Mouse (Mus musculus) kidney, embryonic 14.5 days (tissue): ENCODE measurements around the gene Kcnmb4. TPM values are rescaled to one million over a fixed set of nuclear protein-coding genes. Genes with fewer than 3 reads are reported as not detected.

ENCODE experiments used
- ATAC-seq: fragments of 200-750 bp; cut with Nextera tagmentation; 2 replicates; pipeline ENCODE4 v1.8.0; 2017; ENCODE audit warnings: moderate number of reproducible peaks, mild to moderate bottlenecking, moderate TSS enrichment, moderate library complexity; ENCODE audit not compliant: low FRiP score, low TSS enrichment
- H3K27ac ChIP-seq: fragments of 300-500 bp; sonication (generic); 2 replicates; pipeline ENCODE4 v1.5.1; 2014; ENCODE audit warnings: low read depth, mild to moderate bottlenecking, low read length, moderate library complexity, mixed read lengths
- H3K27me3 ChIP-seq: fragments of 300-500 bp; sonication (generic); 2 replicates; pipeline ENCODE4 v1.6.1; 2014; ENCODE audit warnings: mild to moderate bottlenecking, low read length; ENCODE audit not compliant: control insufficient read depth, insufficient read depth
- H3K36me3 ChIP-seq: fragments of 300-500 bp; sonication (generic); 2 replicates; pipeline ENCODE4 v1.6.1; 2014; ENCODE audit warnings: low read length, mixed read lengths; ENCODE audit not compliant: control insufficient read depth, insufficient read depth
- H3K4me1 ChIP-seq: fragments of 300-500 bp; sonication (generic); 2 replicates; pipeline ENCODE4 v1.6.1; 2014; ENCODE audit warnings: low read length, mixed read lengths; ENCODE audit not compliant: control insufficient read depth, insufficient read depth
- H3K4me2 ChIP-seq: fragments of 300-500 bp; sonication (generic); replicated peaks from 2 replicates; pipeline ENCODE4 v1.6.1; 2014; ENCODE audit warnings: low read depth, mild to moderate bottlenecking, low read length
- H3K4me3 ChIP-seq: fragments of 300-500 bp; sonication (generic); 2 replicates; pipeline ENCODE4 v1.5.1; 2014; ENCODE audit warnings: mild to moderate bottlenecking, low read length
- H3K9ac ChIP-seq: fragments of 300-500 bp; sonication (generic); 2 replicates; pipeline ENCODE4 v1.6.1; 2014; ENCODE audit warnings: low read depth, mild to moderate bottlenecking, low read length, moderate library complexity
- H3K9me3 ChIP-seq: fragments of 300-500 bp; sonication (generic); 2 replicates; pipeline ENCODE4 v1.6.1; 2016; ENCODE audit warnings: low read length; ENCODE audit not compliant: control insufficient read depth
- WGBS: fragments of 180-500 bp; shearing (Covaris S2); extraction: QIAGEN DNeasy Blood & Tissue Kit; methylation state at CpG from one replicate; pipeline ENCODE4 v1.1.7; 2014; 5-methylcytosine and 5-hydroxymethylcytosine counted together
- polyA plus RNA-seq: library from polyadenylated mRNA; unstranded; fragments of >200 nt; fragmentation: Nextera tagmentation; extraction: Ambion mirVana; gene quantifications from 2 replicates; pipeline ENCODE4 v1.2.1, GENCODE M21; 2014

Gene Kcnmb4
- polyA plus RNA-seq, 1 experiment from 2014 or later, result 7.2 TPM

DNA sequence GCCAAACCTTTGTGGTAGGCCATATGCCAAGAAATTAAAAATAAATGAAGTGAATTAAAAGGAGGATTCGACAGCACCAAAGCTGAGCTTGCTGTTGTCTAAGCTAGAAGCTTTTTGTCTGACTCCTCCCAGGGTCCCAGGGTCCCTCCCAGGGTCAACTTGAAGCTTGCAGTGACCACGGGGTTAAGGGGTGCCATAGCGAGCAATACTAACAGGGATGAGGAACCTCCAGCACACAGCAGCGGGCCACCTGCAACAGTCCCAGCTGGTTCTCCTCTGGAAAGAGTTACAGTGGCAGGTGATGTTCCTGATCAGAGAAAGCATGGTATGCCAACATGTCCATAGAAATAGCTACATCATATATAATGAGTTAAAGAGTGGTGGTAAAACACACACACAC, 89.3 kb downstream of the Kcnmb4 start:
- Histone ChIP-seq H3K4me1 (0 out of 2 replicates have a peak, but pooled peaks cover 2% of the 10 kb centered on the region), H3K27ac (no peak overlapping the region), H3K9me3 (no peaks in the 10 kb centered on the region), H3K4me2 (no peak overlapping the region), H3K4me3 (no peak overlapping the region), H3K9ac (no peak overlapping the region), H3K27me3 (no peaks in the 10 kb centered on the region), H3K36me3 (no peaks in the 10 kb centered on the region)
- 80% methylated on average over 4 of the region's 4 CpGs for WGBS
- ATAC-seq, result no peak

DNA sequence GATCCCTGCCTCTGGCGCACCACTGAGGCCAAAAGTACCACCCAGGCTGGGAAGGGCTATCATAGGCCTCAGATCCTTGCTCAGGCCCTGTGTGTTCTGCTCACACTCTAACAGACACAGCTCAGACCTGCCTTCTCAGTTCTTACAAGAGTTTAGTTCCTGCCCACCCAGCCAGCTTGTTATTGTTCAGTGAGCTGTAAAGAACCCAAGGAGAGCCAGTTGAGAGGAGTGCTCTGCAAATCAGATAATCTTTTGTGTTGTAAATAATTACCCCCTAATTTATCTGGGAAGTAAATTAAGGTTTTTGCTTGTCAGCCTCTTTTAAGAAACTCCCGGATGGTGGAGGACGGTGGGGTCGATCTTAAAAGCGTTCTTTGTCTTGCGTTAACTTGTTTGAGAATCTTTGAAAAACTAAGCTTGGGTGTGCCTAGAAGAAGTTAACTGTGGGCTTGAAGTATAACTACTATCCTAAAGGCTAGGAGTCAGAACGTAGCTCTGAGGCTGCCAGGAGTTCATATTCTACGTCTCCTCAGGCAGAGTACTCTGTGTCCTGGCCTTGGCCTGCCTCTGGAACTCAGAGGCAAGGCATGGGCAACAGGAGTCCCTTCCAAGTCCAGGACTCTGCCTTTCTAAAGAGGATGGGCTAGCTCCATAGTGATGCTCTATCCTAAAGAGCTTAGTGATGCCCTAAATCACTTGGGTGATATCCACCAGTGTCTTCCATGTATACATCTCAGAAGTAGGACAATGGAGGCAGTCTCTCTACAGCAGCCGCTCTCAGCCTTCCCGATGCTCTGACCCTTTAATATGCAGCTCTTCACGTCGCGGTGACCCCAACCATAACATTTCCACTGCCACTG, 90.6 kb downstream of the Kcnmb4 start:
- Histone ChIP-seq H3K4me2 (no peak overlapping the region), H3K4me1 (0 out of 2 replicates have a peak, but pooled peaks cover 2% of the 10 kb centered on the region), H3K4me3 (no peak overlapping the region), H3K9ac (no peak overlapping the region), H3K27ac (0 out of 2 replicates have a peak overlapping the region, but pooled peaks have one; percentile 24), H3K9me3 (no peaks in the 10 kb centered on the region), H3K36me3 (no peaks in the 10 kb centered on the region), H3K27me3 (no peaks in the 10 kb centered on the region)
- WGBS, result 50% methylated on average over 13 of the region's 13 CpGs
- peak; percentile 75; the same call in 1 of the 2 replicates for ATAC-seq

DNA sequence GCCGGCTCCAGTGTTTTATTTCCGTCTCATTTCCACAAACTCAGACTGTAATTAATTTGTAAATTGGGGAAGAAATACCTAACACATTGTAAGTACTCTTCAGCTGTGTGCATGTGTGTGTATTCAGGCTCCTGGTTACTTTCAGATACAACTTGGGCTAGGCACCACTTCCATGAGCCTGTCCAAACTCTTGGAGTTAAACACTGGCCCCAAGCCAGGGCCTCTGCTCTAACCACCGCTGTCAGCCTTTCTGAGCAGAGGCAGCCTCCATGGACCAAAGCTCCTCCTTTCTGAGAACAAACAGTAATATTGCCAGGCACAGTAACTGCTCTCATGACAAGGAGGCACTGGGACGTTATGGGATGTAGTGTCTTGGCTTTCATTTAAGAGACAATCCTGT, 96.8 kb downstream of the Kcnmb4 start:
- no peaks in the 10 kb centered on the region for H3K36me3 ChIP-seq
- H3K27me3 ChIP-seq, result no peaks in the 10 kb centered on the region
- 0 out of 2 replicates have a peak, but pooled peaks cover 3% of the 10 kb centered on the region for H3K4me1 ChIP-seq
- no peak for ATAC-seq
- H3K27ac ChIP-seq, result no peak overlapping the region
- no peak overlapping the region for H3K4me2 ChIP-seq
- no peak overlapping the region for H3K4me3 ChIP-seq
- no peaks in the 10 kb centered on the region for H3K9me3 ChIP-seq
- H3K9ac ChIP-seq, result no peak overlapping the region
- 72% methylated on average over 4 of the region's 4 CpGs for WGBS

DNA sequence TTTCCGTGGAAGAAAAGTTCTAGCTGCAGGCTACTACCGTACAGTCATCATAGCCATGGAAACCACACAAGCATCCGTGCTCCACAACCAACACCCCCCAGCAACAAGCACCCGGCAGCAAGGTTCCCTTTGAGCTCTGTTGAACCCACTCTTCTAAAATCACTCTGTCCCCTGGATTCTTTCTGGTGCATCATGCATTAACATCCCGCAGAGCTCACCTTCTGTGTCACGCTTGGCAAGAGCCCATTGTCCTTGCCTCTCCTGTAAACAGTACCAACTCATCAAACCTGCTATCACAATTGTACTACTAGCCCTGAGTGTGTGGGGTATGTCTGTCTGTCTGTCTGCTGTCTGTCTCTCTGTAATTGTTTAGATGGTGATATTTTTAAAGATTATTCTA, 99.6 kb downstream of the Kcnmb4 start:
- H3K36me3 ChIP-seq, result no peaks in the 10 kb centered on the region
- H3K9me3 ChIP-seq, result no peaks in the 10 kb centered on the region
- no peak overlapping the region for H3K9ac ChIP-seq
- H3K4me3 ChIP-seq, result no peak overlapping the region
- H3K4me1 ChIP-seq, result 0 out of 2 replicates have a peak, but pooled peaks cover 3% of the 10 kb centered on the region
- no peaks in the 10 kb centered on the region for H3K27me3 ChIP-seq
- 91% methylated on average over 6 of the region's 6 CpGs for WGBS
- no peak for ATAC-seq
- no peak overlapping the region for H3K27ac ChIP-seq
- no peak overlapping the region for H3K4me2 ChIP-seq

DNA sequence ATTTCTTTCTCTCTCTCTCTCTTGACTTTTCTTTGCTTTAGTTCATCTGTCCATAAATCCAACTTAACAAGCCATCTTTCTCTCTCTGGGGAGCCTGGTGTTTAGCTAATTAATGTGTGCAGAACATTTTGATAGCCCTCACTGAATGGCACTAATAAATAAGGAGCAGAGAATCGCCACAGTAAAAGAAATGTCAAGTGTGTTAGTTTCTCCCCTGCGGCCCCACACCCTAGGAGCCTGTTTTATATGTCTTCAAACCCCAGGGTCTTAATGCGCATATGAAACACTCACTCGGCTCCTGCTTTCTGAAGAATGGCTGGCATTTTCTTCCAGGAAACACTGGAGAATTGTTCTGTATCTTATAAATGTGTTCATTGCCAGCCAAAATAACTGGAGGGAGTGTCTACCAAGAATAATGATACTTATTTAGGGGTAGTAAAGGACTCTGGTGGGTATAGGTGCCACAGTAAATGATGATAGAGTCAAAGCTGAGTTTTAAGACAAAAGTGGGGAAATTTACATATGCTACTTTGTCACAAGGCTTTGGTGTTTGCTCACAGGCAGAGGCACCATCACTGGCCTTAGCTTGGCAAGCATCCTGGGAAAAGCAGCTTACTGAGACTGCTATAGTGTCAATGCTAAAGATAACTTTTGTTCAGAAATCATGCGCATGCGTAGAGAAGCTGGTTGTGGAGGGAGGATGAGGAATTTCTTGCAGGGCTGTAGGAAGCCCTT, 102.5 kb downstream of the Kcnmb4 start:
- Histone ChIP-seq H3K4me2 (no peak overlapping the region), H3K4me3 (no peak overlapping the region), H3K9ac (no peak overlapping the region), H3K4me1 (no peaks in the 10 kb centered on the region), H3K36me3 (no peaks in the 10 kb centered on the region), H3K27me3 (no peaks in the 10 kb centered on the region), H3K27ac (no peak overlapping the region), H3K9me3 (no peaks in the 10 kb centered on the region)
- WGBS, result 43% methylated on average over 6 of the region's 6 CpGs
- ATAC-seq, result no peak

Other genes starting within 250 kb of the Kcnmb4 start
- 4.4 and 6.3 TPM in 2 replicates for gene Ptprb, start 198.4 kb downstream of the Kcnmb4 start, polyA plus RNA-seq
- gene Cnot2, start 107.6 kb upstream of the Kcnmb4 start, polyA plus RNA-seq, result 94.9 and 121 TPM in 2 replicates